Mouse (Mus musculus) stomach, postnatal 0 days (tissue): ENCODE results near the gene Rnps1.
"Not testable (repeated sequence)": the region's sequence is repeated elsewhere in the genome, so short reads cannot be mapped to it uniquely, and the experiment has no call there.

Experiments used
- CTCF ChIP-seq: IDR thresholded peaks from 2 replicates; pipeline ENCODE4 v1.5.1; 2016; ENCODE audit warnings: antibody characterized with exemption, low read depth, mild to moderate bottlenecking, moderate library complexity
- EP300 ChIP-seq: optimal IDR thresholded peaks from 2 replicates; pipeline ENCODE3; 2016; ENCODE audit warnings: antibody characterized with exemption

- TF ChIP-seq CTCF, EP300: not testable (repeated sequence)
These were observed 11.0 kb downstream of the Rnps1 start for GRCm38 (mm10) chr17:24425326-24425725.
